Mouse (Mus musculus): Measurements from ENCODE around the gene Plpp3.

Gene Plpp3

DNA sequence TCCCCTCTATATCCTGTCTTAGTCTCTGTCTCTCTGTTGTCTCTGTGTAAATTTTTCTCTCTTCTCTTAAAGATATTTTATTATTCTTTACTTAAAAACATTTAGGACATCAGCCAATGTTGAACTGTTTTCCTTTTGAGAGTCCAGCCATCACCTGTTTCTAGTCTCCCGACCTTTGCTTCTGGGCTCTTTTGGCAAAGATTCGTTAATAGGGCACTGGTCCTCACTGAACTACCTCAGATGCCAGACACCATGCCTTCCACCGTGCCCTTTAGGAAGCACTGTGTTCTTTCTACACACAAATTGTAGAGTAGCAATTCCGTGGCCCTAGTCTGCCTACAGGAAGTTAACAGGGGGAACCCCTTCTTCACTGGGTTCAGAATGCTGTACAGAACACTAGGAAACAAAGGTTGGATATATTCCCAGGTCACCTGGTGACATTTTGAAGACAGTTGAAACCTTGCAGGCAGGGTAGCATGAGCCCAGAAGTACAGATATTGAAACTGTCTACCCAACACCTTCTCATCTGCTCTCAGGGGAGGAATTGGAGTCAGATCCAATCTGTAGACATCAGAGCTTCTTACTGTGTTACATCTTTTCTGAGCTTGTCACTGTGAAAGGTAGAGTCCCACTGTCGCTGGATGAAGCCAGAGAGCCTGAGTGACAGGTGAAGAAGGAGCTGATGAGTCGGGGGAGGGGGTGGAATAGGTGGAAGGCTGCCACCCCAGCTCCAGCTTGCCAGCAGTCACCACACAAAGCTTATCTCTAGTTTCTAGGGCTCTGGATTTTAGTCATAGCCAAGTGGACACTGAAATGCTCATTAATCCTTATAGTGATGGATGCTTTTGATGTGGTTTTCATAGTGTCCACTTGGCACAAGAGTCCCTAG lies 96.5 kb downstream of the Plpp3 start:
- ChIA-PET CTCF (no interaction called here), POLR2A (interaction anchor here in 3 of 4 experiments (0.6 to 2.1 kb wide), 4 partner anchors 13 to 95 kb away, joined by 3 to 7 read pairs (median 4); no protein-coding TSS in a partner anchor)

GRCm38 (mm10) chr4:105254365-105254764 lies 97.2 kb downstream of the Plpp3 start:
- CTCF ChIA-PET = no interaction called here
- POLR2A ChIA-PET = interaction anchor here in 2 of 4 experiments (0.8 to 2.1 kb wide), 3 partner anchors 9 to 22 kb away, joined by 4 to 7 read pairs (median 5); no protein-coding TSS in a partner anchor

GRCm38 (mm10) chr4:105255185-105255584 lies 98.0 kb downstream of the Plpp3 start:
- CTCF ChIA-PET = interaction anchor here in 1 of 4 experiments (0.9 kb wide), 1 partner anchor 10 kb away, joined by 3 read pairs; no protein-coding TSS in a partner anchor
- POLR2A ChIA-PET = interaction anchor here in 3 of 4 experiments (0.8 to 3.5 kb wide), 6 partner anchors 9 to 70 kb away, joined by 3 to 10 read pairs (median 4); no protein-coding TSS in a partner anchor

- CTCF ChIA-PET = interaction anchor here in 1 of 4 experiments (0.5 kb wide), 1 partner anchor 99 kb away, joined by 9 read pairs; no protein-coding TSS in a partner anchor
- POLR2A ChIA-PET = interaction anchor here in 3 of 4 experiments (0.7 to 3.5 kb wide), 12 partner anchors 12 to 101 kb away, joined by 3 to 12 read pairs (median 4); partner anchors contain the start of gene Plpp3 (in 1 of the 3)
Measured at GRCm38 (mm10) chr4:105257667-105258560, 100.8 kb downstream of the Plpp3 start.

DNA sequence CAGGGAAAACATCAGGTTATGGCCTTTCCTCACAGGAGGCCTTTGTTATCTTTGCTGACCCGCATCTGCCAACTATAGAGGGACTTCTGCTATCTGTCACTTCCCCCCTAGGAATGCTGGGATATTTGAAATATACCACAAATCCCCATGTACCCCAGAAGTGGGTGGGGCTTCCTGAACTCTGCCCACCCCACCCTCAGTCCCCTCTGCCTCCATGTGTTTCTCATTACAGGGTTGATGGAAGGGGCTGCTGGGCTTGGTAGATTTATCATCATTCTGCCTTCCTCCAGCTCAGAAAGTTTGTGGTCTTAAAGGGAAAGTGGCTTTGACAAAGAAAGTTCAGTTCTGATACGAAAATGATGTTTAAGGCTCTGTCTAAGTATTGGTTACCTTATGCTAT lies 103.2 kb downstream of the Plpp3 start:
- CTCF ChIA-PET = no interaction called here
- POLR2A ChIA-PET = interaction anchor here in 2 of 4 experiments (1.3 to 8.5 kb wide), 5 partner anchors 11 to 21 kb away, joined by 3 to 85 read pairs (median 3); no protein-coding TSS in a partner anchor

- CTCF ChIA-PET = no interaction called here
- POLR2A ChIA-PET = interaction anchor here in 3 of 4 experiments (0.8 to 8.5 kb wide), 17 partner anchors 10 to 104 kb away, joined by 3 to 85 read pairs (median 4); partner anchors contain the start of gene Plpp3 (in 1 of the 3)
Measured at GRCm38 (mm10) chr4:105260893-105261769, 104.0 kb downstream of the Plpp3 start.

DNA sequence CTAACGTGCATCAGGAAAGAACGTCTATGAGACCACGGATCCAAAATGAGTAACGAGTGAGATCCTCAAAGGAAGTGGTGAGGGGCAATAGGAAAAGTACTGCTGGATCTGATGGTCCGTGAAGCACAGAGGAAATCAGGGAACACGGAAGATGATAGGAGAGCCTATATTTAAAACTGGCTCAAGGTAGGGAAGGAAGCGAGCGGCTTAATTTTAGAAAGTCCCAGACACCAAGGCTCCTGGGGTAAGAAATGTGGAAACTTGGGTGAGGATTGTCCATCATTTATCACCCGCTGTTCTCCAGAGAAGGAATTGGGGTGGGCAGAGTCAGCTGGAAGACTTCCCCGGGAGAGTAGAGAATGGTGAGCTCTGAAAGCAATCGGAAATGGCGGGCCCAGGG lies 105.2 kb downstream of the Plpp3 start:
- ChIA-PET CTCF (no interaction called here), POLR2A (interaction anchor here in 3 of 4 experiments (0.6 to 8.5 kb wide), 16 partner anchors 9 to 105 kb away, joined by 3 to 85 read pairs (median 5); partner anchors contain the start of gene Plpp3 (in 2 of the 3))

- ChIA-PET POLR2A (interaction anchor here in 3 of 4 experiments (0.7 to 8.5 kb wide), 12 partner anchors 9 to 106 kb away, joined by 3 to 85 read pairs (median 6); partner anchors contain the start of gene Plpp3 (in 1 of the 3)), CTCF (no interaction called here)
Measured at GRCm38 (mm10) chr4:105263600-105263999, 106.5 kb downstream of the Plpp3 start.

- POLR2A ChIA-PET = interaction anchor here in 3 of 4 experiments (0.7 to 8.5 kb wide), 25 partner anchors 10 to 108 kb away, joined by 3 to 85 read pairs (median 5); partner anchors contain the start of gene Plpp3 (in 1 of the 3)
- CTCF ChIA-PET = interaction anchor here in 2 of 4 experiments (0.6 to 1.1 kb wide), 2 partner anchors 10 to 111 kb away, joined by 3 read pairs; no protein-coding TSS in a partner anchor
Measured at GRCm38 (mm10) chr4:105265041-105265440, 107.9 kb downstream of the Plpp3 start.

GRCm38 (mm10) chr4:105265678-105266077 lies 108.5 kb downstream of the Plpp3 start:
- ChIA-PET CTCF (interaction anchor here in 3 of 4 experiments (0.6 to 1.1 kb wide), 3 partner anchors 10 to 603 kb away, joined by 3 read pairs; no protein-coding TSS in a partner anchor), POLR2A (interaction anchor here in 3 of 4 experiments (0.6 to 8.5 kb wide), 23 partner anchors 9 to 1002 kb away, joined by 3 to 85 read pairs (median 5); partner anchors contain the start of gene Plpp3 (in 1 of the 3))

DNA sequence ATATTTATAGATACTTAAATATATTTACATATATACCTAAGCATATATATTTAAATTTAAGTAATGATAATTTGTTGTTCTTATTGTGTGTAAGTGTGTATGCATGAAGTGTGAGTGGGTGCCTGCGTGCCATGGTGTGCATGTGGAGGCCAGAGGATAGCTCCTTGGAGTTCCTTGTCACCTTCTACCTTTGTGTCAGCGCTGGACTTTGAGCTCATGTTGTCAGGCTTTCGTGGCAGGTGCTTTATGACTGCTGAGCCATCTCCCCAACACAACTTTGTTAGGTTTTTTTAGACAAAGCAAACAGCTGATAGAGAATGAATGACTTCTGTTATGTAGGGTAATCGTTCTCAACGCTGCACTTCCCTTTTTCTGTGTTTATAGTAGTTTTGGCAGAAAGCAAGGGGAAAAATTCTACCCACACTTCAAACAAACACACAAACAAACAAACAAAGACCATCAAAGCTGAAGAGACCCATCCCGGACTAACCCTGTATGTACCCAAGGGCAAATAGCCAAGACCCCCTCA lies 111.1 kb downstream of the Plpp3 start:
- CTCF ChIA-PET = no interaction called here
- POLR2A ChIA-PET = interaction anchor here in 2 of 4 experiments (1.4 to 8.5 kb wide), 3 partner anchors 8 to 22 kb away, joined by 3 to 85 read pairs (median 37); no protein-coding TSS in a partner anchor

GRCm38 (mm10) chr4:105269398-105269797 lies 112.3 kb downstream of the Plpp3 start:
- ChIA-PET POLR2A (interaction anchor here in 1 of 4 experiments (1.4 kb wide), 1 partner anchor 23 kb away, joined by 3 read pairs; no protein-coding TSS in a partner anchor), CTCF (interaction anchor here in 1 of 4 experiments (0.6 kb wide), 1 partner anchor 385 kb away, joined by 5 read pairs; no protein-coding TSS in a partner anchor)

DNA sequence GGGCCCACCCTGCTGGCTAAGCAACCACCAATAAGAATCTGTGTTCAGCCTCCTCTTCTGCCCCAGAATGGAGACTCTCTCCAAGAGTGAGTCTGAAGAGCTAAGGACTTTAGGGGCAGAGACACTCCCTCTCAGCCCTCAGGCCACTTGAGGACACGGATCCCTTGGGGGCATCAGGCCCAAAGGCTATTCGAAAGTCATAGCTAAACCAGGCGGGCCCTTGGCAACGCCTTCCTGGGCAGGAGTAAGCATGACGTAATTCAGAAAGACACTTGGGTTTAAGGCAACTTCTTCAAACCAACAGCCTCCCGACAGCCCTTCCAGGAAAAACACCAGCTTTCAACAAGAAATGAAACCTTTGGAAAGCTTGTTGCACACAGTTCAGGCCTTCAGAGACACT lies 114.0 kb downstream of the Plpp3 start:
- POLR2A ChIA-PET = interaction anchor here in 3 of 4 experiments (0.6 to 9.0 kb wide), 17 partner anchors 8 to 726 kb away, joined by 3 to 106 read pairs (median 4); partner anchors contain the start of gene Plpp3 (in 1 of the 3)
- CTCF ChIA-PET = interaction anchor here in 1 of 4 experiments (0.6 kb wide), 1 partner anchor 129 kb away, joined by 3 read pairs; no protein-coding TSS in a partner anchor

DNA sequence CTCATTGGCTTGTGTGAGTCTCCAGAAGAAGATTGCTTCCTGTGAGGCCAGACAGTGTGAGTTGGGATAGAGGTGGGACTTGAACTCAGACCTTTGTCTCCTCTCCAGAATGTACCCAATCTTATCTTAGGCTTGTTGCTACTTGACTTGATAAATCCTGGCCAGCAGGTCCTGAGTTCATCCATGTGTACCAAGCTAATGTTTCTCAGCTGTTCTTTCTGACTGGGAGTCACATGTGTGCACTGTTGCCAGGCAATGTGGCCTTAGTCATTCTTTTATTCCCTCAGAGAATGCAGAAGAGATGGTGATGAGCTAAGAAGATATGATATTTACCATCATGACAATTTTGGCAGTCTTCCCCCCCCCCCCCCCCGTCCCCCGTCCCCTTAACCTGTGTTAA lies 115.9 kb downstream of the Plpp3 start:
- POLR2A ChIA-PET = interaction anchor here (0.7 to 12.7 kb wide), 20 partner anchors 9 to 115 kb away, joined by 3 to 257 read pairs (median 10); partner anchors contain the start of gene Plpp3 (in 1 of the 4)
- CTCF ChIA-PET = interaction anchor here in 1 of 4 experiments (0.7 kb wide), 1 partner anchor 1981 kb away, joined by 3 read pairs; no protein-coding TSS in a partner anchor

DNA sequence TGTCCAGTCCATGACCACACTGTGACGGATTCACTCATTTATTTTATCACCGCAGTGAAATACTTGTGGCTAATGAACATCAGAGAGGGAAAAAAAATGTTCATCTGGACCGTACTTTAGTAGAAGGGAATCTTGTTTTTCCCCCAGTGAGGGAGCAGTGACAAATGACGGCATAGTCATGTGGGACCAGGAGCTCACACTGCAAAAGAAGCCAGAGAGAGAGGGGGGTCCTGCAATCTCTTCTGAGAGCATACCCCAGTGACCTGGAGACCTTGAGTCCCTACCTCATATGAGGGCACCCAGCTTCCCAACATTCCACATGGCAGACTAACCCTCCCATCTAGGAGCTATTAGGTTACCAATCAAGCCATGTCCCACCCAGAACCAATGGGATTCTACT lies 116.3 kb downstream of the Plpp3 start:
- ChIA-PET POLR2A (interaction anchor here (0.6 to 12.7 kb wide), 21 partner anchors 9 to 116 kb away, joined by 3 to 257 read pairs (median 9); partner anchors contain the start of gene Plpp3 (in 1 of the 4)), CTCF (interaction anchor here in 1 of 4 experiments (0.7 kb wide), 1 partner anchor 1980 kb away, joined by 3 read pairs; no protein-coding TSS in a partner anchor)

DNA sequence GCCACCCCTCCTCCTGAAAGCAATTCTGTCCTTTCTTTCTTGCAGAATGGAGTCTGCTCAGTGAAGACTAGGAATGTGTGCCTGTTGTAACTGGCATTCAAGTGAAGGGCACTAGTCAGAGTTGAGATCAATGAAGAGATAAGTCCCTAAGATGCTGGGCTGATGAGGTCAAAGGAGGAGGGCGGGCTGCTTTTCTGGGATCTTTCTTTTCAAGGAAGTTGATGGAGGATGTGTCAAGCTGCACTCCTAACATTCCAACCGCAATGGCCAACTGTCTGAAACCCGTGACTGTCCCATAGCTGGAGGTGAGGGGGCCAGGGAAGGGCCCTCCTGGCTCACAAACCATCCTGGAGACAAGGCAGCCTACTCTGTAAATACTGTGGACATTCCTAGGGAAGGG lies 118.5 kb downstream of the Plpp3 start:
- ChIA-PET CTCF (interaction anchor here in 2 of 4 experiments (0.8 to 1.1 kb wide), 4 partner anchors 26 to 52 kb away, joined by 3 to 5 read pairs (median 4); no protein-coding TSS in a partner anchor), POLR2A (interaction anchor here (0.5 to 12.7 kb wide), 104 partner anchors 9 to 1038 kb away, joined by 3 to 257 read pairs (median 7); partner anchors contain the start of gene Plpp3 (in 3 of the 4))
